ENCODE assay signal across 7 mouse cellular contexts in the genomic region with DNA sequence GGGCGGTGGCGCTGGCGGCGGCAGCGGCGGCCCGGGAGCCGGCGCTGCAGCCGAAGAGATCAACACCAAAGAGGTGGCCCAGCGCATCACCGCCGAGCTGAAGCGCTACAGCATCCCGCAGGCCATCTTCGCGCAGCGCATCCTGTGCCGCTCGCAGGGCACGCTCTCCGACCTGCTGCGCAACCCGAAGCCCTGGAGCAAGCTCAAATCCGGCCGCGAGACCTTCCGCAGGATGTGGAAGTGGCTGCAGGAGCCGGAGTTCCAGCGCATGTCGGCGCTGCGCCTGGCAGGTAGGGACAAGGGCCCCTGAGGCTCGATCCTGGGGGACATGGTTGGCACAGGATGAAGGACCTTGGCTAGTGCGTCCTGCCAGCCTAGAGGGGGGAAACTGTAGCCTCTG. TPM values are rescaled to one million over a fixed set of nuclear protein-coding genes. Genes with fewer than 3 reads are reported as not detected.
DNase-seq lines count a peak whose midpoint lies in the region; ATAC-seq and TF ChIP-seq lines count a peak whose summit lies in the region.

No protein-coding gene starts in this region.

- TF ChIP-seq POLR2A in lung, adult 2 months (IDR thresholded peaks at IDR 0.05; ENCODE audit: borderline replicate concordance, extremely low read depth, low read depth, low read length): no peak

- H3K4me1 ChIP-seq in lung, embryonic 15.5 days: peaks cover 29% of the 10 kb centered on the region
- H3K4me1 ChIP-seq in lung, adult 2 months (ENCODE audit: control insufficient read depth, insufficient read depth, low read length): no peaks in the 10 kb centered on the region; the same call in 1 of the 2 replicates
- no peaks in the 10 kb centered on the region; the same call in 1 of the 2 replicates for H3K4me1 ChIP-seq in forebrain, postnatal 0 days (ENCODE audit: insufficient read depth)
- H3K4me1 ChIP-seq in liver, embryonic 12.5 days: peaks cover 13% of the 10 kb centered on the region; the same call in 1 of the 2 replicates
- H3K4me1 ChIP-seq in stomach, embryonic 16.5 days (ENCODE audit: control insufficient read depth, insufficient read depth, low read length): peaks cover 19% of the 10 kb centered on the region

- peaks cover 98% of the 10 kb centered on the region for H3K27me3 ChIP-seq in lung, embryonic 15.5 days
- peaks cover 89% of the 10 kb centered on the region for H3K27me3 ChIP-seq in forebrain, postnatal 0 days (ENCODE audit: insufficient read depth, low read length)
- peaks cover 100% of the 10 kb centered on the region for H3K27me3 ChIP-seq in liver, embryonic 12.5 days (replicated peaks)
- peaks cover 99% of the 10 kb centered on the region for H3K27me3 ChIP-seq in stomach, embryonic 16.5 days (ENCODE audit: control insufficient read depth, insufficient read depth, low read length)

- no peaks in the 10 kb centered on the region for H3K36me3 ChIP-seq in lung, embryonic 15.5 days
- no peaks in the 10 kb centered on the region for H3K36me3 ChIP-seq in forebrain, postnatal 0 days (ENCODE audit: insufficient read depth)
- no peaks in the 10 kb centered on the region for H3K36me3 ChIP-seq in liver, embryonic 12.5 days
- H3K36me3 ChIP-seq in stomach, embryonic 16.5 days (ENCODE audit: control insufficient read depth, insufficient read depth, low read length): no peaks in the 10 kb centered on the region

- 0% methylated on average over 35 of the region's 35 CpGs for WGBS in lung, embryonic 15.5 days
- WGBS in lung, adult 2 months: under 1% methylated on average over 35 of the region's 35 CpGs
- under 1% methylated on average over 29 of the region's 35 CpGs for WGBS in forebrain, postnatal 0 days
- WGBS in liver, embryonic 12.5 days (ENCODE audit: insufficient replicate concordance): under 1% methylated on average over 34 of the region's 35 CpGs
- under 1% methylated on average over 35 of the region's 35 CpGs for WGBS in stomach, embryonic 16.5 days

- H3K9me3 ChIP-seq in lung, embryonic 15.5 days: no peaks in the 10 kb centered on the region
- H3K9me3 ChIP-seq in forebrain, postnatal 0 days (ENCODE audit: low read length): no peaks in the 10 kb centered on the region
- no peaks in the 10 kb centered on the region for H3K9me3 ChIP-seq in liver, embryonic 12.5 days (replicated peaks)
- no peaks in the 10 kb centered on the region for H3K9me3 ChIP-seq in stomach, embryonic 16.5 days (replicated peaks; ENCODE audit: control insufficient read depth, low read length)

- no peak overlapping the region for H3K9ac ChIP-seq in lung, embryonic 15.5 days
- no peak overlapping the region for H3K9ac ChIP-seq in forebrain, postnatal 0 days
- no peak overlapping the region for H3K9ac ChIP-seq in liver, embryonic 12.5 days
- no peak overlapping the region for H3K9ac ChIP-seq in stomach, embryonic 16.5 days (ENCODE audit: low read length)

- no peak overlapping the region for H3K27ac ChIP-seq in lung, embryonic 15.5 days
- H3K27ac ChIP-seq in forebrain, postnatal 0 days (ENCODE audit: low read depth, low read length): no peak overlapping the region
- no peak overlapping the region for H3K27ac ChIP-seq in liver, embryonic 12.5 days
- H3K27ac ChIP-seq in stomach, embryonic 16.5 days (ENCODE audit: low read length): no peak overlapping the region

- peak overlapping the region; percentile 42 for H3K4me3 ChIP-seq in lung, embryonic 15.5 days
- no peak overlapping the region for H3K4me3 ChIP-seq in lung, adult 2 months (replicated peaks; ENCODE audit: extremely low read depth, low read depth, low read length)
- H3K4me3 ChIP-seq in forebrain, postnatal 0 days (ENCODE audit: low read depth, low read length): peak overlapping the region; percentile 37
- peak overlapping the region; percentile 48 for H3K4me3 ChIP-seq in liver, embryonic 12.5 days
- H3K4me3 ChIP-seq in stomach, embryonic 16.5 days (replicated peaks; ENCODE audit: low read length): peak overlapping the region; percentile 46

- TF ChIP-seq CTCF in lung, adult 2 months (IDR thresholded peaks at IDR 0.05; ENCODE audit: insufficient read depth, low read length): no peak
- TF ChIP-seq CTCF in forebrain, postnatal 0 days (IDR thresholded peaks at IDR 0.05; ENCODE audit: low read depth): no peak

- DNase-seq in lung, adult 2 months: no peak
- DNase-seq in forebrain, postnatal 0 days: no peak
- DNase-seq in testis, postnatal 14 days (ENCODE audit: low spot score): no peak
- no peak for DNase-seq in adrenal gland, adult 2 months

- peak overlapping the region; percentile 78 for H3K4me2 ChIP-seq in lung, embryonic 15.5 days
- H3K4me2 ChIP-seq in forebrain, postnatal 0 days (ENCODE audit: low read depth): peak overlapping the region; percentile 61
- H3K4me2 ChIP-seq in liver, embryonic 12.5 days: peak overlapping the region; percentile 67
- H3K4me2 ChIP-seq in stomach, embryonic 16.5 days (ENCODE audit: low read depth, low read length): peak overlapping the region; percentile 79

- ATAC-seq in lung, embryonic 15.5 days (ENCODE audit: borderline replicate concordance, extremely low read depth, low FRiP score, low TSS enrichment): no peak
- ATAC-seq in forebrain, postnatal 0 days: no peak
- ATAC-seq in liver, embryonic 12.5 days: no peak
- ATAC-seq in stomach, embryonic 16.5 days (ENCODE audit: insufficient read depth, low FRiP score): no peak

RNA-seq across cellular contexts. Expression of a gene that starts 1.3 kb away (rescaled TPM):
- not detected in 2 replicates for polyA plus RNA-seq in lung, embryonic 15.5 days (2015; fragmentation: Nextera tagmentation; extraction: Ambion mirVana)
- polyA plus RNA-seq in lung, adult 2 months (2012; rRNA removed): not detected in 2 replicates
- 0.62 and 1.9 TPM in 2 replicates for total RNA-seq in forebrain, postnatal 0 days (2014; rRNA removed)
- 0.03 and 0.18 TPM in 2 replicates for polyA plus RNA-seq in forebrain, postnatal 0 days (2015; fragmentation: Nextera tagmentation; extraction: Ambion mirVana)
- 0.29 and 0.33 TPM in 2 replicates for polyA plus RNA-seq in liver, embryonic 12.5 days (2016; fragmentation: Nextera tagmentation; extraction: Ambion mirVana)
- 0.06 and 0.08 TPM in 2 replicates for polyA plus RNA-seq in stomach, embryonic 16.5 days (2015; fragmentation: Nextera tagmentation; extraction: Ambion mirVana)
- not detected for total RNA-seq in adrenal gland, adult 2 months (2021)
- not detected in 2 replicates for polyA plus RNA-seq in adrenal gland, adult 2 months (2012; rRNA removed)

RNA-seq across cellular contexts. Expression of a gene that starts 43.0 kb away (rescaled TPM):
- polyA plus RNA-seq in lung, embryonic 15.5 days (2015; fragmentation: Nextera tagmentation; extraction: Ambion mirVana): 0.05 and 0.16 TPM in 2 replicates
- polyA plus RNA-seq in lung, adult 2 months (2012; rRNA removed): 0.08 and 0.11 TPM in 2 replicates
- total RNA-seq in forebrain, postnatal 0 days (2014; rRNA removed): 0.05 and 0.38 TPM in 2 replicates
- polyA plus RNA-seq in forebrain, postnatal 0 days (2015; fragmentation: Nextera tagmentation; extraction: Ambion mirVana): 0.16 and 0.46 TPM in 2 replicates
- polyA plus RNA-seq in liver, embryonic 12.5 days (2016; fragmentation: Nextera tagmentation; extraction: Ambion mirVana): 0.02 and 0.08 TPM in 2 replicates
- 0.12 and 0.21 TPM in 2 replicates for polyA plus RNA-seq in stomach, embryonic 16.5 days (2015; fragmentation: Nextera tagmentation; extraction: Ambion mirVana)
- total RNA-seq in adrenal gland, adult 2 months (2021): 1 to 10 TPM in 1 of 2 experiments, under 1 TPM in 1; 0.52 to 1.1 TPM
- polyA plus RNA-seq in adrenal gland, adult 2 months (2012; rRNA removed): 0.16 and 0.21 TPM in 2 replicates
